Mouse (Mus musculus) layer of hippocampus, adult 9-10 months (tissue): ENCODE results near the gene Cwh43.
A peak's percentile ranks its signal among the peaks of the same experiment; 100 is the strongest.

Source experiments
- DNase-seq: peaks from one replicate; pipeline ENCODE4 v3.0.0; 2022; ENCODE audit warnings: low spot score

Gene Cwh43

DNA sequence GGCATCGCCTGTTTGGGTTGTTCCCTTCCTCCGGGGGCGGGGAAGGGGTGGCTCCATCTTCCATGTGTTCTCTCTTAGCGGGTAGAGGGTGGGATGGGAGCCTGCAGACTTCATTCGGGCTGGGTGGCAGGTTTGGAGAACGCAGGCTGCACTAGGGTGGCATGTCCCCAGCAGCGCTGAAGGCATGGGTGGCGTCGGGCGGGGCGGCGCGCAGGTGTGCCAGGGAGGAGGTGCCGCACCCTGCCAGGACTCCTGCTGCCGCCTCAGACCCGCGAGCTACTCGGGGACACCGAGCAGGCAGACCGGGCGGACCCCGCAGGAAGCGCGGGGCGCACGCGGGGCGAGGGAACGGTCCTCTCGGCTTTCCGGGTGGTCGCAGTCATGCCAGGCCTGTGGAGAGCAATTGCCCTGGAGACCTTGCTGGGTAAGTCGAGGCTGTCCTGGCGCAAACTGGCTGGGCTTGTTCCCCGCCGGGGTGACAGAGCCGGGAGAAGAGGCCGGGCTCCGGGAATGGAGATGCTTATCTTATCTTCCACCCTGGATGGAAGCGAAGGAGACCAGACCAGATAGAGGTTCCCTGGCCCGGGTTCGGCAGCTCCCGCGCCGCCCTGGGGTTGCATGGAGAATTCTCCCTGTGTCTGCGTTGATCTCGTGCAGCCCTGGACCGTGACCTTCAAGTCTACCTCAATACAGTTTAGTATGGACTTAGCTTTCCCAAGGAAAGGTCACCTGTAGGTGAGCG is at the start of gene Cwh43:
Gene Cwh43, plus strand, starts transcription at position 95 of the 742 bp plus-strand sequence.
- no peak for DNase-seq

DNA sequence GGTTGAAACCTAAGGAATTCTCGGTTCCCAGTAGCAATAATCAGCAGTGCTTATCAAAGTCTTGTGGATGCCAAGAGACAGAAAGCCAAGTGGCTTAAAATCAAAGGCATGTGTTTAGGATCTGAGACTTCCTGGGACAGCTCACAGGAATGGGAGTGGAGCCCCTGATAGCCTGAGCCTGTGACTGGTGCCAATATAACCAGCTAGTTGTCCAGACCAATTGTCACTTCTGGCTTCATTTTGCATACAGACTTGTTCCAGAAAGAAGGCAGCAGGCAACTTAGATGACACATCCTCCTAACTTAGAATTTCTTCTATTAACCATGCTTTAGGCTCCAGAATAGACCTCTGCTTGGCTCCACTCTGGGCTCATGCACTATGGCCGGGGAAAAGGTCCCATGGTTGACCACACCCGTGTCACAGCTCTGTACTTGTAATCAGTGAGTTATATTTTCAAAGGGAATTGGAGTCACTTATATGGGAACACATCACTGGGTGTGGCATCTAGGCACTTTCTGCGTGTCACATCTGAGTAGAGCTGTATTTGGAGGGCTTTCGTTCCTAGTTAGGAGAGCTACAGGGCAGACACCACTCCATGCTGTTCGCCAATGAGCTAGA is 46.6 kb upstream of the Cwh43 start:
- DNase-seq = no peak

DNA sequence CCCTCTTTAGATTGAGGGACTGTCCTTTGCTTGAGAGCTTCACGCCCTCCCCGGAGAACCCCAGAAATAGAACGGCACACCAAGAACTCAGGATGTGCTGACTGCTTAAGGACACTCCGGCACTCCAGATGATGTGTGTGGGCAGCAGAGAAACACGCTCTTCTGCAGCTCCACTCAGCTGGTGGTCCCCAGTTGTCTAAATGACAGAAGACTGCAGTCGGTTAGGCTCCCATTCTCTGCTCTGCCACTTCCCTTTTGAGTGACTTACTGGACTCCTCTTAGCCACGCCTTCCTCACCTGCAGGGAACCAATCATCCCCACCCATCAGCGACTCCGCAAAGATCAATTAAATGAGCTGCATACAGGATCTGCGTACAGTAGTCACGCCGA is 46.1 kb upstream of the Cwh43 start:
- DNase-seq = no peak

DNA sequence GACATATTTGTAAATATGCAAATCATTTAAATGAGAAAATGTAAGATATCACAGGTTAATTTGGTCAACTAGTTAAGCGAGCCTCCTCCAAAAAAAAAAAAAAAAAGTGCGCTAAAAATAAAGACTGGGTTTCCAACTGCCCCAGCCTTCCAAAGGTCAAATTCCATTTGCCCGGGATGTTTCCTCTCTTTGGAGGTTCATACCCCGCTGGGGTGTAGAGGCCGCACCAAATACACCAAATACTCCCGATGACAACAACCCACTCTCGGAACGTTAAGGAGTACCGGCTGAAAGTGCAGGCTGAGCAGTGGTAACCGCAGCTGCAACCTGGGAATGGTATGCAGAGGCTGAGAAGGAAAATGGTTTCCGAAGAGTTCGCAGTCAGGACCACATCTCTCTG is 45.6 kb upstream of the Cwh43 start:
- DNase-seq = no peak

DNA sequence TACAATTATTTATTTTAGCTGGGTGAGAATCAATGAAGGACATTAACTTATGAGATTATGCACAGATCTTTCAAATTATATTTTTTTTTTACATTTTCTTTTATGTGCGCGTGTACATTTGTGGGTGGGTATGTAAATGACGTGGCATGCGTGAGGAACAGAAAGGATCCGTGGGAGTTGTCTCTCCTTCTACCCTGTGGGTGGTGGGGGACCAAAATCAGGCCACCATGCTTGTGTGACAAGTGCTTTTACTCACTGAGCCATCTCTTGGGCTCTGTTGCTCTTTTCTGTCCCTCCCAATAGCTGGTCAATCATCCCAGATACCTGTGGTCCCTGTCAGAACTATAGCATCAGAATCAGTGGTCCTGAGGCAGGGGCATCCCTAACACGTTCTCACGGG is 43.5 kb upstream of the Cwh43 start:
- DNase-seq = no peak

DNA sequence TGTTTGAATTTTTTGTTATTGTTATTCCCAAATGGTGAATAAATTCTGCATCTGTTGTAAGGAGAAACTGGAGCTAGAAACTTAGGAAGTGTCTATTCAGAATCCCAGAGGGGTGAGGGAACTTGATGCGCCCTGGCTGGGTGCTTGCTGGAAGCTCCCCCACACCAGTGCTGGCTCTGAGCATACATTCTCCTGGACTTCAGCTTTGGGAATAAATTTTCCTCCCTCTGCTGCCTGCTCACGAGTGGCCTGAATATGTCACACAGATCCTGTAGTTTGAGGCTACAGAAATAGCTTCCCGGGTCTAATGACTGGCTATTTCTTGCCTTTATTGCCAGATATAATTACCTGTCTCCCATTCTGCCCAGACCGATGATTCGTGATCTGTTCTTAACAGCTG is 43.1 kb upstream of the Cwh43 start:
- DNase-seq = no peak

DNA sequence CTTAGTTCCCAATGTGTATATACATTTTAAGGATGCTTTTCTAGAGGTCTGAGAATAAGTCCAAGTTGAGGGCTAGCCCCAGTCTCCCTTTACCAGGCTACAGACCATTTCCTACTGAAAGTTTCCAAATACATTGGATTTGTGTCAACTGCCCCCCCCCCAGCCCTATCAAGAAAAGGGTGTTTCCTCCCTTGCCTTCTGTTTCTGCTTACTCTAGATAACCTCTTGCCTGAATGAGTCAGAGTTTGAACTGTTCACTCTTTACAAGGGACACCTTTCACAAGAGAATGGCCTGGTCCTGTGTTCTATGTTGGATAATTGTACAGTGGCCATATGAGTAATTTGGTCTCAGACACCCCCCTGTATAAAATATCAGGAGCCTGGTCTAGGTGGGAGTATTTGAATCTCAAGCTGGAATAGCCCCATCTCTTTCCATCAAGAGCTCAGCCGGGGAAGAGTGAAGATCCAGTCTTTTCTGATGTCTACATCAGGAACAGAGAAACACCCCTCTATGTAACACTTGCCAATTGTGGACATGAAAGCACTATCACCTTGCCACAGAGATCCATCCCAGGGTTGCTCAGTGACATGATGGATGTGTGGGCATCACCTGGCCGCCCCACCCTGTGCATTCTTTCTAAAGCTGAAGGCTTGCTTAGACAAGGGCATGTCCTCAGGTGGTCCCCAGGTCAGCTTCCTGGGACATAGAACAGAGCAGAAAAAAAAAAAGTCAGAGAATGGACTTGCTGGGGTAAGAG is 41.6 kb upstream of the Cwh43 start:
- DNase-seq = no peak

DNA sequence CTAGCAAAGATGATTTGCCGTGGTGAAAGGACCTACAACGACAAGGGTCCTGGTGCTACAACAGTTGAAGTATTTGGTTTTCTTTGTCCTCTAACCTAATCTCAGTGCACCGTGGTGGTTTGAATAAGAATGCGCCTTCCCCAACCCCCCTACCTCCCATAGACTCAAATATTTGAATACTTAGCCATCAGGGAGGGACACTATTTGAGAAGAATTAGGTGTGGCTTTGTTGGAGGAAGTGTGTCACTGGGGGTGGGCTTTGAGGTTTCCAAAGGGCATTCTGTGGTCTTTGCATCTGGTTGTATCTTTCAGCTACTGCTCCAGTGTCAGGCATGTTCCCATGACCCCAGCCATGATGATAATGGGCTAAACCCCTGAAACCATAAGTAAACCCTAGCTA is 38.0 kb upstream of the Cwh43 start:
- no peak for DNase-seq

DNA sequence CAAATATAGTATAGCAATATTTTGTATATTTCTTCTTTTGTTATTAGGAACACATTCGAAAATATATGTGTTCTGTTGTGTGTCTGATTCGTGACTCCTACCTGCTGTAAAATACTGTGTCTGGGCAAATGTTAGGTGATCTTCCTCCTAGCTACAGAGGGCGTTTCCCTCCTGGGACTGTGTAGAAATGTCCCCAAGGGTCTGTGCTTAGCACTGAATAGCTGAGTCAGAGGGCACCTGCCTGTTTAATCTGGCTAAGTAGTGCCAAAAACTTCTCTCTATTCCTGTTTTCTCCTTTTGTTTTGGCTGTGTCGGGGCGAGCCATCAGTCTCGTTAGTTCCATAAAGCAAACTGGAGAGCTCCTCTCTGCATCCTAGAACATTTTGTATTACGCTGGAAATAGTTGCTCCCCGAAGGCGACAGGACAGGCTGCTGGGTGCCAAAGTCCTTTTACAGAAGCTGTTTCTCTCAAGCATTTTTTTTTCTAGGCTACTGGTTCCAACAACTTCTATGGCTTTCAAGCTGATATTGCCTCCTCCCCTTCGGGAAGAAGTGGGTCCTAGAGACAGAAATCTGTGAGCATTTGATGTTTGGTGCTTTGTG is 36.9 kb upstream of the Cwh43 start:
- no peak for DNase-seq

DNA sequence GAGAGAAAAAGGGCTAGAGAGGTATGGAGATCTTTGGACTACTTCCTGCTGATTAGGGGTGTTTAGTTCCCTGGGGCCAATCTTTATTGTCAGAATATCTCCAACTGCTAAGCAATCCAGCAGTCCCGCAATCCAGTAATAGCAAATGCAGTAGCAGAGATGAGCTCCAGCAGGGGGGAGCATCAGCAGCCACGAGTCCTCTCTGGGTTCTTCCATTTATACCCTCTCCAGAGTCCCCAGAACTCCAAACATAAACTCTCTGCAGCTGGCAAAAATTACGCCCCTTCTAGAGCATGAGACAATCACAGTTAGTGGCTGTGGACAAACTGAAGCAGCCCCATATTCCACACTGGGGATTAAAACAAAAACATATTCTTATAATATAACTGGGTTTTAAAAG is 36.1 kb upstream of the Cwh43 start:
- DNase-seq = no peak

DNA sequence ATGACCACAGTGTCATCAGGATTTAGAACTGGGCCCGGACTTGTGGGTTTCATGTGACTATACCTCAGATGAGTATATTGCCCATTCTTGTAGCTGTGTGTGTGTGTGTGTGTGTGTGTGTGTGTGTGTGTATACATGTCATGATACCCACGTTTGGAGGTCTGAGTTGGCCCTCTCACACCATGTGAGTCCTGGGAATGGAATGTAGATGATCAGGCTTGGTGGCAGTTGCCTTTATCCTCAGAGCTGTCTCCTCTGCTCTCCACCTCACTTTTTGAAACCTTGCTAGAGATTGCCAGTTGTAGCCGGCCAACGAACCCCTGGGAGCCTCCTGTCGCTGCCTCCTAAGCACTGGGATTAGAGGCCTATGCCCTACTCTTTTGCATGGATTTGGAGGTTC is 33.3 kb upstream of the Cwh43 start:
- no peak for DNase-seq

DNA sequence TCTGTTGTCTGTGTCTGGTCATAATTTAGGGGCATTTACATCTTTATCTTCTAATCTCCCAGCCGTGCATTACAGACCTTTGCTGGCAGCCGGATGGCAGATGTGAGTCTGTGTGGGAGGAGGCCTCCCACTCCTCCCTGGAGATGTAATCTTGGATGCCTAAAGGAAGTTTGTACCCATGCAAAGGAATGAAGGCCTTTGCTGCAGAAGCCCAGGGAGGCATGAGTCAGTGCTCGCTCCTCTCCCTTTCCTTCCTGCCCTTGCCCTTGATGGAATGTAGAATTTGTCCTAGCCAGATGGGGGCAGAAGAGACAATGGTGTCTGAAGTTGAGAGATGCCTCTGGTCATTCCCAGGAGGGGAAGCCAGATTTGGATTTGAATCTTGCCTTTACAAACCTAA is 32.7 kb upstream of the Cwh43 start:
- DNase-seq = no peak

DNA sequence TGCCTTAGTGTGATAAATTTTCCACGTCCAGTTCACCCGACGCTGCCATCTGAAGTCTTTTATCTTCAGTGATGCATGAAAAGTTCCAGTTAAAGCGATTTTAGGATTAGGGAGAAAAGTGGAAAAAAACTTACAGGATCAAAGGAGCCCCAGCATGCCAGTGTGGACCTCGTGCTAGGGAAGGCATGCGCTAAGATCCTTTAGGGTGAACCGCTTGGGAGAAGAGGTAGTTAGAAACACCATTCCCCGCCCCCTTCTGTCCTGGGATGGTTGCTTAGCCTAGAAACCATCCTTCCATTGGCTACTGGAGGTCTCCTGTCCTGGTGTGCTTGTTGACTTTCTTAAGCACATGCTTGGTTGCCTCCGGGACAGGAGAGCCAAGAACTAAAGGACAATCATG is 29.8 kb upstream of the Cwh43 start:
- no peak for DNase-seq

DNA sequence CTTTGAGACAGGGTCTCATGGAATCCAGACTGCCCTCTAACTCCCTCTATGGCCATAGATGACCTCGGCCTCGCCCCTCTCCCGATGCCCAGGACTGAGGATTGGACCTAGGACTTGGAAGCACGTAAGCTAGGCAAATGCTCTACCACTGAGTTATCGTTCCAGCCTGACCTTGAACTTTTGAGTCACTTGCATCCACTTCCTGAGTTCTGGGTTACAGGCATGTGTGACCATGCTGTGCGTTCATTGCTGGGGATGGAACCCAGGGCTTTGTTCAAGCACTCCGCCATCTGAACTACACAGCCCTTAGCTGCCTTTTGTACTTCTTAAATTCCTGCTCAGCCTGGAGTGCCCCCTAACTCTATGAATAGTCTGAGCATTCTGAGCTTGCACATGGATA is 29.4 kb upstream of the Cwh43 start:
- DNase-seq = no peak

DNA sequence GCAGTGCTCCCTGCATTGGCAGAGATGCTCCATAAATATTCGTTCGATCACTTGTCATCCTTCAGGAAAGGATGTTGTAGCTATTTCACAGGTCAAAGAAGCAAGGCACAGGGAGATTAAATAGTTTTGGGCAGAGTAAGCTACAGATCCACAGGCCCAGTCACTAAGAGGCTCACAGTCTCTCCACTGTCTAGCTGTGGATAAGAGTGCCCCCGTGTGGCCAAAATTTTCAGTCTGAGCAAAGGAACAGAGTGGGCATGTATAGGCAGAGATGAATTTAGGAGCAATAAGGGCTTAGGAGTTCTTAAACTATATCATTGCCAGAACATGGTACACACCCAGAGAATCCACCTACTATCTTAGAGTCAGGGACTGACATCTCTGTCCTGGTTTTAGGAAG is 26.0 kb upstream of the Cwh43 start:
- DNase-seq = peak; percentile 88

DNA sequence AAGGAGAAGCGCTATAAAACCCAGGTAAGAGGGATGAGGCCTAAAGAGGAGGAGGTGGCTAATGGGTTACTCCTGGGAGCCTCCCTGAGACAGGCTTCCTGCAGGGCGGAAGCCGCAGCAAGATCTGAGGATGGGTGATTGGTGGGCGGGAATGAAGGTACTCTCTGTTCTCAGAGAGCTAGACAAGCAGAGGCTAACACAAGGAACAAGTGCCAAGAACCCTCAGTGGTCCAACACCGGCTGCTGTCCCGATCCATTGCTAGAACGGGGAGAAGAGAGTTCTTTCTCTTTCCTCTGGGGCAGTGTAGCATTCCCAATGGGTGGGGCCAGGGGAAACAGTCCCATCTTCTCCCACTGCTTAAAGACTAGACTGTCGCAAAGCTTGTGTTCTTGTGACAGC is 25.0 kb upstream of the Cwh43 start:
- DNase-seq = no peak

DNA sequence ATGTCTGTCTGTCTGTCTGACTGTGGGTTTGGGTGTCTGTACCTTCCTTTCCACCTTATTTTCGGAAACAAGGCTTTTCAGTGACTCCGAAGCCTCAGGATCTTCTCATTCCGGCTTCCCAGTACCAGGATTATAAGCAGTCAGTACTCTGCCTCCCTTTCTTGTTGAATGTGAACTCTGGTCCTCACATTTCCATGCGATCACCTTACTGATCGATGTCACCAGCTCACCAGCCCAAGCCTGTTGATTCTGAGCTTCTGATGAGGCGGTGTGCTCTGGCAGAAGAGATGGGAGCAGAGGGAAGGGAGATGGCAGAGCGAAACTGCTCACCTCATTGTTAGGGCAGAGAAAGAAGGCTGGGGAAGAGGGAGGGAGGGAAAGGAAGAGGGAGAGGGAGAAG is 24.4 kb upstream of the Cwh43 start:
- no peak for DNase-seq

DNA sequence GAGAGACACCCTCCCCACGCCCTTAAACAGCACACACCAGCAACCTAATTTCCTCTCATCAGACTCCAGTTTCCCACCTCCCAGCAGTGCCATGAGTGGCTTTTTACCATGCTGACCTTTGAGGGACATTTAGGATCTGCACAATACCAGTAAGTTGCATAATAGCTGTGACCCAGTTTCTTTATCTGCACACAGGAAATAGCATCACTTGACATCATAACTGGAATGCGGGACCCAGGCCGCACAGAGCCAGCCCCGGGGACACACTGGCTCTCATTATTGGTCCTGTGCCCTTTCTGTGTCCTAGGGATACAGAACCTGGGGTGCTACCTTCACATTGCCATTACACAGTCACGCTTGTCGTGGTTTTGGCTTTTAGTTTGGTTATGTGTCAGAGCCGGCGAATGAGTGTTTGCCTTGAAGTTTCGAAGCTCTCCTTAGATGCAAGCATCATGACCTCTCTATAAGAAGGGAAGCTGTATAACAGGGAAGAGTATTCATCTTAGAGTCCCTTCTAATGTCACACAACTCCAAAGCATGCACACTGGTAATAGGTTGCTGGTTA is 23.8 kb upstream of the Cwh43 start:
- no peak for DNase-seq

DNA sequence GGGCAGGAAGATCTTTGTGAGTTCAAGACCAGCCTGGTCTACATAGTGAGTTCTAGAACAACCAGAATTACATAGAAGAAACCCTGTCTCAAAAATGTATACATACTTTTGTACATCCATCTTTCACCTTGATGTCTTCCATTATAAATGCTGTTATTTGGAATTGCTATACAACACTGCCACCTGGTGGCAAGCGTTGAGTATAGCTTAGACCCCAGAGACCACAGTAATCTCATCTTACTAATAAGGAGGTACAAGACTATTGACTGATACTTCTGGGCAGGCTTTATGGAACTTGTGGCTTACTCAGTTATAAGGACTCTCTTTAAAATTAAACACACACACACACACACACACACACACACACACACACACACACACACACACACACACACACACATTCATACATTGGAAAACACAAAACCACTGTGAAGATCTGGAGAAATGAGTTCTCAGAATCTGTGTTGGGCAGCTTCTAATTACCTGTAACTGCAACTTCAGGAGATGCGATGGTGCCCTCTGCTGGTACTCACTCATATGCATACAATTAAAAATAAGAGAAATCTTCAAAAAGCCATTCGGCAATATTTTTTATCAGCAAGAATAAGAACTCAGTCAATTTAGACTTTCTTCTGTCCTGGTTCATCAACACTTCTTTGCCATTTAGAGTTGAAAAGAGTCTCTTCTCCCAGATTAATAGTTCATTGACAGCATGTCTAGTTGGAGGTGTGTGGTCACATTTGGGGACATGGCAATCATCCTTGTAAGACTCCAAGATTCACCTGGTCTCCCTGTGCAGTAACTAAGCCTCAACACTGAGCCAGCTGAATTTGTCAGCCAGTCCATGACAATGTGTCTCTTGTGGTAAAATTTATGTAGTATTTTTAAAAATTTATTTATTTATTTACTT is 22.9 kb upstream of the Cwh43 start:
- peak; percentile 74 for DNase-seq

DNA sequence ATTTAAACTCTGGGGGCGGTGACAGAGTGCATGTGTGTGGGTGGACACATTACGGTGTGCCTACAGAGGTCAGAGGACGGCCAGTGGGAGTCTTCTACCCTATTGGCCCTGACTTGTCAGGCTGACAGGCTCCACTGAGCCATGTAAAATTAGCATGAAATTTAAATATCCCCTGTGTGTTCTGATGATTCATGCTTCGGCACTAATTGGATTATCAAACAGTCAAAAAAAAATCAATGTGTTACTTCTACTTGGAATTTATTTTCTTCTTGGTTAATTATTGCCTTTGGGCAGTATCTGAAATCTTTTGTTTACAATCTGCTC is 22.3 kb upstream of the Cwh43 start:
- DNase-seq = no peak

DNA sequence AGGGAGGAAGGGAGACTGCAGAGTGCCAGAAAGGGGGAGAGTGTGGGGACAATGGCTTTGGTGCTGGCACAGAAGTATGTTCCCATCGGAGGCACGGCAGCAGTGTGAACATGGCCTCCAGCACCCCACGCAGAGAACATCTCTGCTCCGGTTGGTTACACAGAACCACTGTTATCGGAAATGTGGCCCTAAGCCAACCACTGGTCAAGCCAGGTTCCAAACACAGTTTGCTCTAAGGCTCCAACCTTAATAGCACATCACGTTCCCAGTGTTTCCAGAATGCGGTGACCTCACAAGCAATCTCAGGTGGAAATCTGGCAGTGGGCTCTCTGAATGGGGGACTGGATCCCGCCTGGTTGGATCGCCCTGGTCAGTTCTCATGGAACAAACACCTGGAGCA is 12.8 kb upstream of the Cwh43 start:
- DNase-seq = no peak
